Mouse (Mus musculus) heart, embryonic 15.5 days (tissue): ENCODE results near the gene Tecta. TPM values are rescaled to one million over a fixed set of nuclear protein-coding genes. Genes with fewer than 3 reads are reported as not detected.

Source experiments
- ATAC-seq: fragments of 200-750 bp; cut with Nextera tagmentation; replicated peaks from 2 replicates; pipeline ENCODE4 v1.8.0; 2017; ENCODE audit warnings: low read depth, moderate TSS enrichment; ENCODE audit not compliant: insufficient number of reproducible peaks, insufficient read depth, low FRiP score
- H3K27ac ChIP-seq: fragments of 300-500 bp; sonication (generic); 2 replicates; pipeline ENCODE4 v1.5.1; 2015; ENCODE audit warnings: mild to moderate bottlenecking, inconsistent platforms
- H3K27me3 ChIP-seq: fragments of 300-500 bp; sonication (generic); 2 replicates; pipeline ENCODE4 v1.6.1; 2015; ENCODE audit warnings: inconsistent platforms
- H3K36me3 ChIP-seq: fragments of 300-500 bp; sonication (generic); 2 replicates; pipeline ENCODE4 v1.6.1; 2015; ENCODE audit warnings: mild to moderate bottlenecking, inconsistent platforms
- H3K4me1 ChIP-seq: fragments of 300-500 bp; sonication (generic); replicated peaks from 2 replicates; pipeline ENCODE4 v1.6.1; 2015; ENCODE audit warnings: inconsistent platforms
- H3K4me2 ChIP-seq: fragments of 300-500 bp; sonication (generic); 2 replicates; pipeline ENCODE4 v1.6.1; 2015; ENCODE audit warnings: inconsistent platforms, mild to moderate bottlenecking, moderate library complexity
- H3K4me3 ChIP-seq: fragments of 300-500 bp; sonication (generic); 2 replicates; pipeline ENCODE4 v1.5.1; 2015; ENCODE audit warnings: mild to moderate bottlenecking, inconsistent platforms
- H3K9ac ChIP-seq: fragments of 300-500 bp; sonication (generic); 2 replicates; pipeline ENCODE4 v1.6.1; 2015; ENCODE audit warnings: mild to moderate bottlenecking, inconsistent platforms
- H3K9me3 ChIP-seq: fragments of 300-500 bp; sonication (generic); replicated peaks from 2 replicates; pipeline ENCODE4 v1.6.1; 2016; ENCODE audit warnings: inconsistent platforms
- WGBS: fragments of 180-500 bp; shearing (Covaris S2); methylation state at CpG from one replicate; pipeline ENCODE4 v1.1.7; 2015; ENCODE audit warnings: mixed read lengths; 5-methylcytosine and 5-hydroxymethylcytosine counted together
- polyA plus RNA-seq: library from polyadenylated mRNA; unstranded; fragments of >200 nt; fragmentation: Nextera tagmentation; extraction: Ambion mirVana; gene quantifications from 2 replicates; pipeline ENCODE4 v1.2.1, GENCODE M21; 2015

Gene Tecta
- polyA plus RNA-seq, 1 experiment from 2014 or later, result 0.04 TPM

- Histone ChIP-seq H3K4me2 (no peak overlapping the region), H3K9ac (no peak overlapping the region), H3K4me3 (no peak overlapping the region), H3K4me1 (peaks cover 9% of the 10 kb centered on the region; the same call in 1 of the 2 replicates), H3K9me3 (no peaks in the 10 kb centered on the region), H3K27ac (no peak overlapping the region), H3K27me3 (no peaks in the 10 kb centered on the region), H3K36me3 (peaks cover 3% of the 10 kb centered on the region; the same call in 1 of the 2 replicates)
- WGBS, result 82% methylated on average over 5 of the region's 5 CpGs
- ATAC-seq, result no peak
Observed at GRCm38 (mm10) chr9:42418786-42419185, 19.1 kb upstream of the Tecta start.

DNA sequence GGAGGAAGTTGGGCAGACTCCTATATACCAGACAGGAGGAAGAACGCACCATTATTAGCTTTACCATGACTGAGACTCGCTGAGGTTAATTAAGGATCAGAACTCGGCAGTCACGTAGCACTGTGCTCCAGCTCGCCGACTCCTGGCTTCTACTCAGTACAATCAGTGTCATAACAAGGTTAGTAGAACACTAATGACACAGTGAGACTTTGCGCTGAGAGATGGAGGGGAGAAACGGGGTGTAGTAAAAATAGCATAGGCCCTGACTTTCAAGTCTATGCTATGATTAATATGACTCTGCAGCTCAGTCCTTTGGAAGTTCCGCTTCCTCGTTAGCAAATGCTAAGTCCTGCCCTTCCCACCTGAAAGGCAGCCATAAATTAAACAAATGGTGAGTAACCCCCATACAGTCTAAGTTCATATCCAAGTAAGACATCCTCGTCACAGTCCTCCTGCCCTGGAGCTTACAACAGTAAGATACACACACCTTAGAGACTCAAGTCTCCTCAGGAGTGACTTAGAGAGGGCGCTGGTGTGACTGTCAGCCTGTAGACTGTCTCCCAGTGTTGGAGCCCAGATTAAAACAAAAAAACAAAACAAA lies 17.7 kb upstream of the Tecta start:
- H3K9ac ChIP-seq, result no peak overlapping the region
- peak overlapping the region; percentile 58 for H3K27ac ChIP-seq
- no peak overlapping the region for H3K4me3 ChIP-seq
- no peaks in the 10 kb centered on the region for H3K9me3 ChIP-seq
- peak; percentile 90 for ATAC-seq
- whole genome bisulfite sequencing, result 63% methylated on average over 12 of the region's 12 CpGs
- no peaks in the 10 kb centered on the region for H3K27me3 ChIP-seq
- H3K36me3 ChIP-seq, result peaks cover 3% of the 10 kb centered on the region; the same call in 1 of the 2 replicates
- H3K4me2 ChIP-seq, result no peak overlapping the region
- H3K4me1 ChIP-seq, result peaks cover 9% of the 10 kb centered on the region; the same call in 1 of the 2 replicates

- ATAC-seq, result no peak
- 21% methylated on average over 1 of the region's 1 CpGs for WGBS
- no peak overlapping the region for H3K4me2 ChIP-seq
- peaks cover 3% of the 10 kb centered on the region; the same call in 1 of the 2 replicates for H3K36me3 ChIP-seq
- H3K4me1 ChIP-seq, result peaks cover 9% of the 10 kb centered on the region; the same call in 1 of the 2 replicates
- no peak overlapping the region for H3K27ac ChIP-seq
- no peaks in the 10 kb centered on the region for H3K9me3 ChIP-seq
- no peaks in the 10 kb centered on the region for H3K27me3 ChIP-seq
- H3K4me3 ChIP-seq, result no peak overlapping the region
- H3K9ac ChIP-seq, result no peak overlapping the region
Observed at GRCm38 (mm10) chr9:42415184-42415583, 15.5 kb upstream of the Tecta start.

GRCm38 (mm10) chr9:42413345-42413744 lies 13.6 kb upstream of the Tecta start:
- peaks cover 3% of the 10 kb centered on the region; the same call in 1 of the 2 replicates for H3K36me3 ChIP-seq
- no peaks in the 10 kb centered on the region for H3K9me3 ChIP-seq
- no peaks in the 10 kb centered on the region for H3K27me3 ChIP-seq
- H3K4me1 ChIP-seq, result peaks cover 9% of the 10 kb centered on the region; the same call in 1 of the 2 replicates
- no peak overlapping the region for H3K4me2 ChIP-seq
- H3K4me3 ChIP-seq, result no peak overlapping the region
- no peak for ATAC-seq
- H3K9ac ChIP-seq, result no peak overlapping the region
- H3K27ac ChIP-seq, result no peak overlapping the region
- WGBS, result 87% methylated on average over 12 of the region's 12 CpGs

DNA sequence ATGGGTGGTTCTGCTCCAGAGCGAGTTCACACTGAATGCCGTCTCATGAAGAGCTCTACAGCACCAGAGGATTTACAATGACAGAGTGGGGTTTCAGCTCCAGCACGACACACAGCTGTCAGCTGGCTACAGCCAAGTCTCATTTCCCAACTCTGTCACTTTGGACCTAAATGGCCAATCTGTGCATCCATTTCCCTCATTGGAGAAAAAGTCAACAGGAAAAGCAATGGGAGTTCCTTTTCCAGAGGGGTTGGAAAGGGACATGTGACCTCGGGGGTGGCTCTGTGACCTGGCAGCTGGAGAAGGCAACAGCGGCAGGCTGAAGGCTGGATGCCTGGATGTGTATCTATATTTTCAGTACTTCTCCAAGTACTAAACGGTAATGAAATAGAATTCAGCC lies 11.6 kb upstream of the Tecta start:
- no peaks in the 10 kb centered on the region for H3K27me3 ChIP-seq
- 79% methylated on average over 6 of the region's 6 CpGs for WGBS
- no peak for ATAC-seq

DNA sequence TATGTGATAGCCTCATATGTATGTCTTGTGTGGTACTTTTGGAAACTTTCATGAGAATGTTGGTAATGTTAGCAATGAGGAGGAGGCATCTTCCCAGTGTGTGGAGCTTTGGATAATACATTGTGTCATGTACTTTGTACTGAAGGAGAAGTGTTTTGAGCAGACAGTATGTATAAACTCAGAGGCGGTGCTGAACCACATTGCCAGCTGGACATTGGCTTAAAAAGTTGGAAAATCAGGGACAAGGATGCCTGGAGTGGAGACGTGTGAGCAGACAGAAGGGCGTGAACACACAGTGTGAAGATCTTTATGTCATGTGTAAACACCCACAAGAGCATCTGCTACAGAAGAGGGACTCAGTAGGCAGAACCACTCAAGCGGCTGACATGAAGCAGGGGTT lies 6.0 kb upstream of the Tecta start:
- H3K4me2 ChIP-seq, result no peak overlapping the region
- no peak overlapping the region for H3K27ac ChIP-seq
- H3K4me1 ChIP-seq, result no peaks in the 10 kb centered on the region
- H3K27me3 ChIP-seq, result no peaks in the 10 kb centered on the region
- ATAC-seq, result no peak
- no peaks in the 10 kb centered on the region for H3K36me3 ChIP-seq
- H3K4me3 ChIP-seq, result no peak overlapping the region
- no peak overlapping the region for H3K9ac ChIP-seq
- no peaks in the 10 kb centered on the region for H3K9me3 ChIP-seq
- 63% methylated on average over 4 of the region's 4 CpGs for WGBS

More for the DNA sequence above, 11.6 kb upstream of the Tecta start:
- H3K27ac ChIP-seq, result no peak overlapping the region
- H3K4me2 ChIP-seq, result no peak overlapping the region
- H3K9ac ChIP-seq, result no peak overlapping the region
- no peaks in the 10 kb centered on the region for H3K9me3 ChIP-seq
- peaks cover 3% of the 10 kb centered on the region; the same call in 1 of the 2 replicates for H3K36me3 ChIP-seq
- no peaks in the 10 kb centered on the region for H3K4me1 ChIP-seq
- no peak overlapping the region for H3K4me3 ChIP-seq

DNA sequence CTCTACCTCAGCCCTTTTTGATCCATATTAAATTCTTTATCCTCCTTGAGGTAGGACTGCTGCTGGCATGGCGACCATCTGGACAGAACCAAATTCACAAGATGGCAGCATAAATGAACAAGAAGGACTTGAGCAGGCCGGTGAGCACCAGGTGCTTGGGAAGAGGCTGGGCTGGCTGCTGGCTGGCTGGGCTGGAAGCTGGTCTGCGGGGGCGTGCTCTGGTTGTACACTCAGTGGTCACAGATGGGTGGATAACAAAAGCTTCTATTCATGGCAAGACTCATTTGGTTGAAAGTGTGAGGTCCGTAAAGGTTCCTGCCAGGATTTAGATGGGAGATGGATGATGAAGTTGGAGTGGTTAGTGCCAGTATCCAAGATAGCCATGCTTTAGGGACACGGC lies 1.8 kb upstream of the Tecta start:
- H3K4me3 ChIP-seq, result no peak overlapping the region
- H3K4me1 ChIP-seq, result no peaks in the 10 kb centered on the region; the same call in 1 of the 2 replicates
- no peaks in the 10 kb centered on the region for H3K36me3 ChIP-seq
- H3K9me3 ChIP-seq, result no peaks in the 10 kb centered on the region
- 82% methylated on average over 6 of the region's 6 CpGs for WGBS
- H3K27me3 ChIP-seq, result 0 out of 2 replicates have a peak, but pooled peaks cover 4% of the 10 kb centered on the region
- ATAC-seq, result no peak
- H3K27ac ChIP-seq, result no peak overlapping the region
- H3K4me2 ChIP-seq, result no peak overlapping the region
- no peak overlapping the region for H3K9ac ChIP-seq

GRCm38 (mm10) chr9:42396141-42396540 lies 3.6 kb downstream of the Tecta start:
- Histone ChIP-seq H3K9me3 (no peaks in the 10 kb centered on the region), H3K27me3 (0 out of 2 replicates have a peak, but pooled peaks cover 4% of the 10 kb centered on the region), H3K4me2 (no peak overlapping the region), H3K4me3 (no peak overlapping the region), H3K36me3 (no peaks in the 10 kb centered on the region), H3K9ac (no peak overlapping the region), H3K4me1 (peaks cover 5% of the 10 kb centered on the region), H3K27ac (no peak overlapping the region)
- WGBS, result 26% methylated on average over 2 of the region's 2 CpGs
- ATAC-seq, result 0 out of 2 replicates have a peak, but pooled peaks have one; percentile 35

DNA sequence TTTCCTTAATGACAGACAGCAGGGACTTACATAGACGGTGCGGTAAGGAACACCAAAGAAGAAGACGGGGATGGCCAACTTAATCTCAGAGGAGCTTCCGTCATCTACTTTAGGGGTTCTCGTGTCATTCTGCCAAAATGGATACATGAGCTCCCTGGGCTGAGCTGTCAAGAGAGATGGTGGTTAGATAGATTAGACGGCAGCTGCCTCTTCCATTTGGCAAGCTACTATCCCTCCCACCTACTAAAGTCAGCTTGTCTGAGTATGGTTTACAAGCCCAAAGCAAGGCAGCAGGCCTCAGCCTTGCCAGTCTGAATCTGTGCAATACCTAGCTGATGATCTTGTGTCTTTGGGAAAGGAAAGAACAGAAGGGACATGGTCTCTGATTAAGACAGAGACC lies 4.8 kb downstream of the Tecta start:
- peaks cover 5% of the 10 kb centered on the region for H3K4me1 ChIP-seq
- H3K36me3 ChIP-seq, result no peaks in the 10 kb centered on the region
- no peak overlapping the region for H3K27ac ChIP-seq
- ATAC-seq, result no peak
- H3K4me2 ChIP-seq, result no peak overlapping the region
- 0 out of 2 replicates have a peak, but pooled peaks cover 4% of the 10 kb centered on the region for H3K27me3 ChIP-seq
- H3K4me3 ChIP-seq, result no peak overlapping the region
- WGBS, result 83% methylated on average over 6 of the region's 6 CpGs
- H3K9ac ChIP-seq, result no peak overlapping the region
- no peaks in the 10 kb centered on the region for H3K9me3 ChIP-seq

GRCm38 (mm10) chr9:42394321-42394720 lies 5.4 kb downstream of the Tecta start:
- Histone ChIP-seq H3K27me3 (0 out of 2 replicates have a peak, but pooled peaks cover 4% of the 10 kb centered on the region), H3K27ac (no peak overlapping the region), H3K4me2 (no peak overlapping the region), H3K4me3 (no peak overlapping the region), H3K36me3 (no peaks in the 10 kb centered on the region), H3K9me3 (no peaks in the 10 kb centered on the region), H3K9ac (no peak overlapping the region), H3K4me1 (peaks cover 5% of the 10 kb centered on the region)
- ATAC-seq, result no peak
- WGBS, result 87% methylated on average over 8 of the region's 8 CpGs

DNA sequence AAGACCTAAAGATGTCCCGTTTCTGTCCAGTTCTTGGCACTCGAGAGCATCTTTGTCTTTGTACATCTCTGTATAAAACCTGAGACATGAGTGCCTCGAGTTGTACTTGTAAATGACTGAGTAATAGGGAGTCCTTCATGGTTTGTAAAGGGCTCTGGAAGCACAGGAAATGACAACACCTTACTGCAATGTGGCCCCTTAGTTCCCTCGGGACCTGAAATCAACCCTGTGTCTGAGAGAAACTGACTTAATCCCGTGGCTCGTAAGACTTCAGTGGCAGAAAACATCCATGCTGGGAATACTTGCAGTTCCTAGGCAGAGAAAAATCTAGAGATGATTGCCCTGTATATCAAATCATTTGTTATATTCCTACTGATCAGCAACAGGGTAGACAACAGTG lies 6.8 kb downstream of the Tecta start:
- no peaks in the 10 kb centered on the region for H3K36me3 ChIP-seq
- H3K4me2 ChIP-seq, result no peak overlapping the region
- peaks cover 5% of the 10 kb centered on the region for H3K4me1 ChIP-seq
- H3K4me3 ChIP-seq, result no peak overlapping the region
- 48% methylated on average over 6 of the region's 6 CpGs for WGBS
- H3K27me3 ChIP-seq, result peaks cover 8% of the 10 kb centered on the region; the same call in 1 of the 2 replicates
- H3K9me3 ChIP-seq, result no peaks in the 10 kb centered on the region
- ATAC-seq, result no peak
- no peak overlapping the region for H3K27ac ChIP-seq
- H3K9ac ChIP-seq, result no peak overlapping the region

DNA sequence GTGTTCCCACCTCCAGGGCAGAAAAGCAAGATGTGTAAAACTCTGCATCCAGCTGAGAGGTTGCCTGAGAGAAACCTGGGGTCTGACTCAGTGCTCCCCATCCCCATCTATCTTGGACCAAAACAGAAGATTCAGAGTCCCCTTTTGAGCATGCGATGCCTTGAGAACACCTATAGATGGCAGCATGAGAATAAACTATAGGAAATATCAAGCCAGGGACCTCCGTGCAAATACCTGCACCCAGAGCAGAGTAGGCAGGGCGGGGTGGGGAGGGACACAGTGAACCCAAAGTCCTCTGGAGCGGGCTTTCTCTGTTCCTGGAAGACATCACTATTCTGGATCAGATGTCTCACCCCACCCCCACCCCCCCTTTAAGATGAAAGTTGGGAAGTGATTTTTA lies 11.2 kb downstream of the Tecta start:
- Histone ChIP-seq H3K4me2 (no peak overlapping the region), H3K36me3 (no peaks in the 10 kb centered on the region), H3K4me1 (no peaks in the 10 kb centered on the region), H3K27me3 (peaks cover 16% of the 10 kb centered on the region; the same call in 1 of the 2 replicates), H3K4me3 (no peak overlapping the region), H3K9ac (no peak overlapping the region), H3K9me3 (no peaks in the 10 kb centered on the region), H3K27ac (no peak overlapping the region)
- ATAC-seq, result no peak
- 41% methylated on average over 4 of the region's 4 CpGs for WGBS
